Mouse (Mus musculus) erythroblast, embryonic 14.5 days (primary cell): ENCODE results near the gene Wbp4.

Source experiments
- GATA1 ChIP-seq: IDR thresholded peaks from 2 replicates; pipeline ENCODE4 v1.6.1; 2012; ENCODE audit warnings: low read length, inconsistent platforms, mixed read lengths
- TAL1 ChIP-seq: IDR thresholded peaks from 3 replicates; pipeline ENCODE4 v1.6.1; 2012; ENCODE audit warnings: low read length, inconsistent platforms, mixed read lengths

- TF ChIP-seq GATA1 (no peak), TAL1 (no peak)
Measured at GRCm38 (mm10) chr14:79467621-79468020, 13.7 kb downstream of the Wbp4 start.
